Mouse (Mus musculus) intestine, embryonic 16.5 days (tissue): ENCODE results near the gene Gpalpp1. TPM values are rescaled to one million over a fixed set of nuclear protein-coding genes. Genes with fewer than 3 reads are reported as not detected.

Experiments
- ATAC-seq: fragments of 200-750 bp; cut with Nextera tagmentation; 2 replicates; pipeline ENCODE4 v1.8.0; 2017; ENCODE audit warnings: moderate TSS enrichment, moderate library complexity
- H3K27ac ChIP-seq: fragments of 300-500 bp; sonication (generic); 2 replicates; pipeline ENCODE4 v1.5.1; 2014; ENCODE audit warnings: mild to moderate bottlenecking, low read length
- H3K27me3 ChIP-seq: fragments of 300-500 bp; sonication (generic); replicated peaks from 2 replicates; pipeline ENCODE4 v1.6.1; 2014; ENCODE audit warnings: low read length, control low read depth, mixed read lengths; ENCODE audit not compliant: control insufficient read depth, insufficient read depth
- H3K36me3 ChIP-seq: fragments of 300-500 bp; sonication (generic); 2 replicates; pipeline ENCODE4 v1.6.1; 2014; ENCODE audit warnings: low read length, control low read depth; ENCODE audit not compliant: control insufficient read depth, insufficient read depth
- H3K4me1 ChIP-seq: fragments of 300-500 bp; sonication (generic); 2 replicates; pipeline ENCODE4 v1.6.1; 2014; ENCODE audit warnings: low read length, control low read depth, mixed read lengths; ENCODE audit not compliant: control insufficient read depth, insufficient read depth
- H3K4me2 ChIP-seq: fragments of 300-500 bp; sonication (generic); 2 replicates; pipeline ENCODE4 v1.6.1; 2014; ENCODE audit warnings: low read depth, low read length, control low read depth
- H3K4me3 ChIP-seq: fragments of 300-500 bp; sonication (generic); 2 replicates; pipeline ENCODE4 v1.5.1; 2014; ENCODE audit warnings: mild to moderate bottlenecking, low read length
- H3K9ac ChIP-seq: fragments of 300-500 bp; sonication (generic); 2 replicates; pipeline ENCODE4 v1.6.1; 2014; ENCODE audit warnings: low read depth, low read length
- H3K9me3 ChIP-seq: fragments of 300-500 bp; sonication (generic); 2 replicates; pipeline ENCODE4 v1.6.1; 2016; ENCODE audit warnings: low read length, control low read depth; ENCODE audit not compliant: control insufficient read depth
- WGBS: fragments of 180-500 bp; shearing (Covaris S2); extraction: QIAGEN DNeasy Blood & Tissue Kit; methylation state at CpG from one replicate; pipeline ENCODE4 v1.1.7; 2014; 5-methylcytosine and 5-hydroxymethylcytosine counted together
- polyA plus RNA-seq: library from polyadenylated mRNA; unstranded; fragments of >200 nt; fragmentation: Nextera tagmentation; extraction: Ambion mirVana; gene quantifications from 2 replicates; pipeline ENCODE4 v1.2.1, GENCODE M21; 2015

Gpalpp1 gene
- polyA plus RNA-seq, 1 experiment from 2014 or later, result 9.0 TPM

- 19% methylated on average over 13 of the region's 13 CpGs for whole genome bisulfite sequencing
- H3K27me3 ChIP-seq, result no peaks in the 10 kb centered on the region
- H3K4me2 ChIP-seq, result peak overlapping the region; percentile 36
- H3K9ac ChIP-seq, result peak overlapping the region; percentile 47
- ATAC-seq, result peak; percentile 73
- peak overlapping the region; percentile 40 for H3K4me3 ChIP-seq
- no peaks in the 10 kb centered on the region for H3K36me3 ChIP-seq
- peaks cover 8% of the 10 kb centered on the region; the same call in 1 of the 2 replicates for H3K4me1 ChIP-seq
- H3K9me3 ChIP-seq, result no peaks in the 10 kb centered on the region
- peak overlapping the region; percentile 30 for H3K27ac ChIP-seq
Observed at GRCm38 (mm10) chr14:76149531-76150179, 39.1 kb upstream of the Gpalpp1 start.

GRCm38 (mm10) chr14:76148294-76148693 is 37.7 kb upstream of the Gpalpp1 start:
- Histone ChIP-seq H3K4me3 (no peak overlapping the region), H3K9me3 (no peaks in the 10 kb centered on the region), H3K27ac (no peak overlapping the region), H3K27me3 (no peaks in the 10 kb centered on the region), H3K9ac (no peak overlapping the region), H3K4me1 (peaks cover 8% of the 10 kb centered on the region; the same call in 1 of the 2 replicates), H3K36me3 (no peaks in the 10 kb centered on the region), H3K4me2 (no peak overlapping the region)
- ATAC-seq, result no peak
- 87% methylated on average over 10 of the region's 10 CpGs for WGBS

DNA sequence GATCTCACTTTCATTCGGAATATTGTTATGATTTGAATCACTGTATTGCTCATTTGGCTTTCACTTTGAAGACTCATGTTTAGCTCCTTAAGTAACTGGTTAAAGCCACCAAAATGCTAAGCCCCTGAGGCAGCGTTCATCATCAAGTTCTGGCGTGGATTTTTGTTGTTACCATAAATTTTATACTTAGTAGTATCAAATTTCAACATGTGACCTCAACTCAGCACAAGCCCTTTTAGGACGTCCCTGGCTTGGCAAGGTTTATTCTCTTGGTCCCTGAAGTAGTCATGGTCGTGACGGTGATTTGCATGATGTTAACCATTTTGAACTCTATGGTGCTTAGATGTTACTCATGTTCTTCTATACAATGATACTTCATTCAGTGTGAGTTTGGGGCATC is 36.5 kb upstream of the Gpalpp1 start:
- no peak for ATAC-seq
- 70% methylated on average over 6 of the region's 6 CpGs for WGBS
- Histone ChIP-seq H3K9ac (no peak overlapping the region), H3K27ac (no peak overlapping the region), H3K9me3 (no peaks in the 10 kb centered on the region), H3K27me3 (no peaks in the 10 kb centered on the region), H3K4me2 (no peak overlapping the region), H3K4me3 (no peak overlapping the region), H3K4me1 (peaks cover 8% of the 10 kb centered on the region; the same call in 1 of the 2 replicates), H3K36me3 (no peaks in the 10 kb centered on the region)

DNA sequence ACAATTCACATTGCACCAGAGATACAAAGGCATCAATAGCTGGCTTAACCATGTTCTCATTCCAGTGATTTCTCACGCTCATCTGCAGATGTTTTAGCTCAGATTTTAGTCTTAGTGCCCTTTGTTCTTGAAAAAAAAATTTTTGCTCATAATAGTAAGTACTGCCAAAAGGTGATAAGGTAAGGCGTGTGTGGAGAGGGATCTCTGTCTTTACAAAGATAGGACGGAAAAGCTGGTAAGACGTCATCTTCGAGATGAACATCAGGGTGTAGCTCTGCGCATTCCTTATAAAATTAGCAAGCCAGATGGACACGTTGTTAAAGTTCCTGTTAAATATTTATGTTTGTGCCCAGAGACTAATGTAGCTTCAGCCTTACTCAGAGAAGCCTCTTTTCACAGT is 35.3 kb upstream of the Gpalpp1 start:
- no peaks in the 10 kb centered on the region for H3K27me3 ChIP-seq
- peaks cover 8% of the 10 kb centered on the region; the same call in 1 of the 2 replicates for H3K4me1 ChIP-seq
- WGBS, result 53% methylated on average over 7 of the region's 7 CpGs
- ATAC-seq, result no peak
- H3K4me3 ChIP-seq, result no peak overlapping the region
- H3K36me3 ChIP-seq, result no peaks in the 10 kb centered on the region
- H3K9me3 ChIP-seq, result no peaks in the 10 kb centered on the region
- no peak overlapping the region for H3K27ac ChIP-seq
- no peak overlapping the region for H3K4me2 ChIP-seq
- no peak overlapping the region for H3K9ac ChIP-seq

DNA sequence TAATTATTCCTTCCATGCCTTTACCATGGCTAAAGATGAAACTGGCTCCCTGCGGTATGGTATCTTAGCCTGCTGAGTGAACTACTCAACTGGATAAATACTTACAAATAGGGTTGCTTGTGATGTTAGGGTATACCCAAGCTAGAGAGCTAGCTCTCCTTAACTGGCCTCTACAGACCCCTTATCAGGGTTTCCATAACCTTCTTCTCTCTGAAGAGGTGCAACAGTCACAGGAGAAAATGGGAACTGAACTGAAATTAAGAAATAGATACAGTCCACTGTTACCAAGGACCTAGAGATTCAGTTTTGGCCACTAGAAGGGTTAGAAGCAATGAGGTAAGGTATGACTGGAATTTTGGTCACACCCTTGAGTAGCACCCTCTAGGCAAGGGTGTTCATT is 34.7 kb upstream of the Gpalpp1 start:
- 79% methylated on average over 1 of the region's 1 CpGs for WGBS
- Histone ChIP-seq H3K4me3 (no peak overlapping the region), H3K27ac (no peak overlapping the region), H3K4me1 (peaks cover 4% of the 10 kb centered on the region; the same call in 1 of the 2 replicates), H3K36me3 (no peaks in the 10 kb centered on the region), H3K4me2 (no peak overlapping the region), H3K27me3 (no peaks in the 10 kb centered on the region), H3K9ac (no peak overlapping the region), H3K9me3 (no peaks in the 10 kb centered on the region)
- ATAC-seq, result no peak

- Histone ChIP-seq H3K9ac (no peak overlapping the region), H3K9me3 (no peaks in the 10 kb centered on the region), H3K27ac (no peak overlapping the region), H3K27me3 (no peaks in the 10 kb centered on the region), H3K4me1 (no peaks in the 10 kb centered on the region), H3K36me3 (peaks cover 22% of the 10 kb centered on the region), H3K4me3 (no peak overlapping the region), H3K4me2 (no peak overlapping the region)
- WGBS, result 94% methylated on average over 4 of the region's 4 CpGs
- ATAC-seq, result no peak
Observed at GRCm38 (mm10) chr14:76134975-76135374, 24.4 kb upstream of the Gpalpp1 start.

DNA sequence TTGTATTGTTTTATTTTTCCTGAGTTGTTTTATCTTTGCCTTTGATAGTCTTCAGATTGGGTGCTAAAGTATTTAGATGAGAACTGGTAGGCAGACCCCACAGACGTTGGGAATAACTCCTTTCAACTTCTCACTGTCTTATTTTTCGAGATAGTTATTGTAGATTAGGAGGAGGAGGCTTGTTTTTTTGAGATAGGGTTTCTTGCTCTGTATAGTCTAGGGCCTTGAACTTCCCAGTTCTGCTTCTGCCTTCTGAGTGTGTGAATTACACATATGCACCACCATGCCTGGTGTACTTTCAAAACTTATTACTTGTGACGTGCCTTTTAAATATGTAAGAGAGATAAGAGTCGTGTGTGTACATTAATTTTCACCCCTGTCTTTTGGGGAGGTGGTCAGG is 17.6 kb upstream of the Gpalpp1 start:
- WGBS, result 83% methylated on average over 4 of the region's 4 CpGs
- H3K4me2 ChIP-seq, result no peak overlapping the region
- H3K9ac ChIP-seq, result no peak overlapping the region
- no peaks in the 10 kb centered on the region for H3K4me1 ChIP-seq
- H3K36me3 ChIP-seq, result peaks cover 24% of the 10 kb centered on the region
- no peaks in the 10 kb centered on the region for H3K27me3 ChIP-seq
- no peak overlapping the region for H3K27ac ChIP-seq
- no peak for ATAC-seq
- no peak overlapping the region for H3K4me3 ChIP-seq
- H3K9me3 ChIP-seq, result no peaks in the 10 kb centered on the region

DNA sequence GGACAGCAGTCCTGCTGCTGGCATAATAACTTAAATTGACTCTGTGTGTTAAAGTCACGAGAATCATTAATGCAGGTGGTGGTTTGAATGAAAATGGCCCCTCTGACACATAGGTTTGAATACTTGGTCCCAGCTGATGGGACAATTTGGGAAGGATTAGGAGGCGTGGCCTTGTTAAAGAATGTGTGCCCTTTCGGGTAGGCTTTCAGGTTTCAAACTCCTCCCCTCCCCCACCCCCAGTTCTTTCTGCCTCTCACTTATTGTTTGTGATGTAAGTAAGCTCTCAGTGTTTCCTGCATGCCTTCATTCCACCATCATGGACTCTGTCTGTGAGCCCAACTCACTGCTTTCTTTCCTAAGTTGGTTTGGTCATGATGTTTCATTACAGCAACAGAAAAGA is 16.8 kb upstream of the Gpalpp1 start:
- 82% methylated on average over 3 of the region's 3 CpGs for WGBS
- H3K9ac ChIP-seq, result no peak overlapping the region
- no peak overlapping the region for H3K27ac ChIP-seq
- H3K36me3 ChIP-seq, result peaks cover 22% of the 10 kb centered on the region
- ATAC-seq, result no peak
- H3K4me1 ChIP-seq, result no peaks in the 10 kb centered on the region
- H3K4me3 ChIP-seq, result no peak overlapping the region
- H3K9me3 ChIP-seq, result no peaks in the 10 kb centered on the region
- no peak overlapping the region for H3K4me2 ChIP-seq
- H3K27me3 ChIP-seq, result no peaks in the 10 kb centered on the region

DNA sequence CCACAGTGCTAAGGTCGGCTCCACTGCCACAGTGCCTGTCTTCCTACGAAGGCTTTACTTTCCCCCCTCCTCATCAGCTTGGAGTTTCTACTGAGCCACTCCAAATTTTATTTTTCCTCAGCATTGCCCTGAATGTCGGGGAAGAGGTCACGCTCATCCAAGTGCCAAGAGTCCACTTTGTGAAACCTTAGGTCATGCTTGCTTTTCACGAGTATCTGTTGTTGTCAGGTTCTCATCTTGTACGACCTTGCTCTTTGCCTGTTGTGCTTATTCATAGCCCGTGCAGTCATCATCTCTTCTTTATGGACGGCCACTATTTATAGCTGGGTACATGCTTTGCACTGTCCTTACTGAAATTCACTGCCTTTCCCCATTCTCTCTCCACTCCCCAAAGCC is 12.1 kb upstream of the Gpalpp1 start:
- H3K9ac ChIP-seq, result no peak overlapping the region
- no peak overlapping the region for H3K27ac ChIP-seq
- H3K27me3 ChIP-seq, result no peaks in the 10 kb centered on the region
- ATAC-seq, result no peak
- H3K4me3 ChIP-seq, result no peak overlapping the region
- no peaks in the 10 kb centered on the region for H3K4me1 ChIP-seq
- 91% methylated on average over 8 of the region's 8 CpGs for WGBS
- peaks cover 17% of the 10 kb centered on the region for H3K36me3 ChIP-seq
- no peak overlapping the region for H3K4me2 ChIP-seq
- H3K9me3 ChIP-seq, result no peaks in the 10 kb centered on the region
